Mouse (Mus musculus) heart, postnatal 0 days (tissue): ENCODE data around the gene Cacna2d1.

Experiments
- CTCF ChIP-seq: IDR thresholded peaks from 2 replicates; pipeline ENCODE4 v1.5.1; 2016; ENCODE audit warnings: antibody characterized with exemption, control low read depth, low read depth
- EP300 ChIP-seq: IDR thresholded peaks from 2 replicates; pipeline ENCODE4 v1.6.1; 2016; ENCODE audit warnings: antibody characterized with exemption, low read depth

DNA sequence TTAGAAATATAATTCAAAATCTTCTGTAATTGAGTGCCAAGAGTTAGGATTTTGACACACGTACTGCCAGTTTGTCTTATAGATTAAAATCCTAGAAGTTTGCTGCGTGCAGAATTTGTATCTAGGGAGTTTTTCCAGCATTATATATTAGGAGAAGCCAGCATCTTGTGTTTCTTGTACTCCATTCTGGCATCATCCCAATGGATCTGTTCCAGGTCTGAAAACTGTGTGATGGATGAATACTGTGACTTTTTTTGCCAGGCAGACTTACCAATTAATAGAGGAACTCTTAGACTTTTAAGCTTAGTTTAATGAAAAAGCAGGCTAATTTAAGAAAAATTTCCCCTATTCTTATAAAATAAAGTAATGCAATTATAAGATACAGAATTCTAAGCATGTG, 27.4 kb downstream of the Cacna2d1 start:
- TF ChIP-seq CTCF, result no peak
- TF ChIP-seq EP300, result no peak
